Mouse (Mus musculus): ENCODE results near the gene Il1b.

- TF ChIP-seq CTCF (IDR thresholded peaks at IDR 0.05; ENCODE audit: control insufficient read depth, insufficient read depth, insufficient read length) = no peak
- TF ChIP-seq CEBPB (IDR thresholded peaks at IDR 0.05; ENCODE audit: low read depth) = no peak
- TF ChIP-seq MYOG (IDR thresholded peaks at IDR 0.05; ENCODE audit: control insufficient read depth, extremely low read depth, insufficient read length) = no peak
- TF ChIP-seq FOSL1 (IDR thresholded peaks at IDR 0.05; ENCODE audit: insufficient read depth, low read length, poor library complexity, severe bottlenecking) = no peak
- no peak for TF ChIP-seq MAX (IDR thresholded peaks at IDR 0.05)
Observed at GRCm38 (mm10) chr2:129380746-129381474, 10.0 kb upstream of the Il1b start.
